Mouse (Mus musculus) liver, embryonic 13.5 days (tissue): Measurements from ENCODE around the gene Phldb2. TPM values are rescaled to one million over a fixed set of nuclear protein-coding genes. Genes with fewer than 3 reads are reported as not detected.
A peak's percentile ranks its signal among the peaks of the same experiment; 100 is the strongest.

ENCODE experiments used
- ATAC-seq: fragments of 200-750 bp; cut with Nextera tagmentation; 2 replicates; pipeline ENCODE4 v1.8.0; 2017; ENCODE audit warnings: low read depth, mild to moderate bottlenecking, moderate number of reproducible peaks, moderate library complexity
- DNase-seq: peaks from one replicate; pipeline ENCODE4 v3.0.0; 2022
- H3K27ac ChIP-seq: fragments of 300-500 bp; sonication (generic); 2 replicates; pipeline ENCODE4 v1.5.1; 2015; ENCODE audit warnings: moderate library complexity, mild to moderate bottlenecking, inconsistent platforms
- H3K27me3 ChIP-seq: fragments of 300-500 bp; sonication (generic); 2 replicates; pipeline ENCODE4 v1.6.1; 2015; ENCODE audit warnings: mild to moderate bottlenecking, inconsistent platforms
- H3K36me3 ChIP-seq: fragments of 300-500 bp; sonication (generic); 2 replicates; pipeline ENCODE4 v1.6.1; 2015; ENCODE audit warnings: mild to moderate bottlenecking, inconsistent platforms
- H3K4me1 ChIP-seq: fragments of 300-500 bp; sonication (generic); replicated peaks from 2 replicates; pipeline ENCODE4 v1.6.1; 2015; ENCODE audit warnings: inconsistent platforms
- H3K4me2 ChIP-seq: fragments of 300-500 bp; sonication (generic); 2 replicates; pipeline ENCODE4 v1.6.1; 2015; ENCODE audit warnings: inconsistent platforms, mild to moderate bottlenecking, moderate library complexity
- H3K4me3 ChIP-seq: fragments of 300-500 bp; sonication (generic); replicated peaks from 2 replicates; pipeline ENCODE4 v1.5.1; 2015; ENCODE audit warnings: mild to moderate bottlenecking, inconsistent platforms
- H3K9ac ChIP-seq: fragments of 300-500 bp; sonication (generic); 2 replicates; pipeline ENCODE4 v1.6.1; 2015; ENCODE audit warnings: mild to moderate bottlenecking, inconsistent platforms
- H3K9me3 ChIP-seq: fragments of 300-500 bp; sonication (generic); replicated peaks from 2 replicates; pipeline ENCODE4 v1.6.1; 2016; ENCODE audit warnings: inconsistent platforms
- WGBS: fragments of 180-500 bp; shearing (Covaris S2); methylation state at CpG from one replicate; pipeline ENCODE4 v1.1.7; 2015; ENCODE audit not compliant: insufficient replicate concordance; 5-methylcytosine and 5-hydroxymethylcytosine counted together
- polyA plus RNA-seq: library from polyadenylated mRNA; unstranded; fragments of >200 nt; fragmentation: Nextera tagmentation; extraction: Ambion mirVana; gene quantifications from 2 replicates; pipeline ENCODE4 v1.2.1, GENCODE M21; 2015

Gene Phldb2
- polyA plus RNA-seq, 1 experiment from 2014 or later, result 12.9 TPM

GRCm38 (mm10) chr16:45810829-45811326, 142.5 kb downstream of the Phldb2 start:
- no peaks in the 10 kb centered on the region for H3K9me3 ChIP-seq
- 0 out of 2 replicates have a peak, but pooled peaks cover 5% of the 10 kb centered on the region for H3K4me1 ChIP-seq
- no peak overlapping the region for H3K4me3 ChIP-seq
- ATAC-seq (no peak), DNase-seq (no peak)
- H3K36me3 ChIP-seq, result no peaks in the 10 kb centered on the region
- H3K27ac ChIP-seq, result no peak overlapping the region
- H3K4me2 ChIP-seq, result no peak overlapping the region
- no peaks in the 10 kb centered on the region for H3K27me3 ChIP-seq
- 55% methylated on average over 6 of the region's 6 CpGs for WGBS
- H3K9ac ChIP-seq, result no peak overlapping the region

- H3K9me3 ChIP-seq, result no peaks in the 10 kb centered on the region
- H3K27ac ChIP-seq, result no peak overlapping the region
- H3K4me3 ChIP-seq, result no peak overlapping the region
- 0 out of 2 replicates have a peak, but pooled peaks cover 5% of the 10 kb centered on the region for H3K4me1 ChIP-seq
- H3K36me3 ChIP-seq, result no peaks in the 10 kb centered on the region
- ATAC-seq (peak; percentile 64), DNase-seq (no peak)
- no peaks in the 10 kb centered on the region for H3K27me3 ChIP-seq
- no peak overlapping the region for H3K9ac ChIP-seq
- no peak overlapping the region for H3K4me2 ChIP-seq
- 35% methylated on average over 2 of the region's 2 CpGs for WGBS
Observed at GRCm38 (mm10) chr16:45810155-45810554, 143.2 kb downstream of the Phldb2 start.

DNA sequence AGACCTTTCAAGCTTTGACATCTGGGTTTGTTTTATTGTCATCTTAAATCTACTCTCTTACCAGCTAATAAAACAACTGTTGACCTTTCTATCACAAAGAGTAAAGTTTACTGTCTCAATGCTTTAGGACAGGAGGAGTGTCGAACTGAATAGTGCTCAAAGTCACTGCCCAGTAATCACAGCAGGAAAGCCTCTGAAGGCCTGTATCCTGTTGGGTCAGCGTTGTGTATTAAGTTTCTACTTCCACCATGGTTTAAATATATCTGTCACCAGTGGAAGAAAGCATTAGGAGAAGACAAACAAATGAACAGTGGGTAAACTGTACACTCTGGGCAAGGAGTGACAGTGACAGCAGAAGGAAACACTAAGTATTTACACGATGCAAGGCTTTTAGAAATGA, 148.7 kb downstream of the Phldb2 start:
- Histone ChIP-seq H3K9me3 (no peaks in the 10 kb centered on the region), H3K4me1 (no peaks in the 10 kb centered on the region), H3K36me3 (no peaks in the 10 kb centered on the region), H3K4me3 (no peak overlapping the region), H3K9ac (no peak overlapping the region), H3K4me2 (no peak overlapping the region), H3K27ac (no peak overlapping the region), H3K27me3 (no peaks in the 10 kb centered on the region)
- DNase-seq, result no peak
- no peak for ATAC-seq
- WGBS, result 36% methylated on average over 3 of the region's 3 CpGs

GRCm38 (mm10) chr16:45800406-45800805, 153.0 kb downstream of the Phldb2 start:
- H3K4me1 ChIP-seq, result no peaks in the 10 kb centered on the region
- DNase-seq, result no peak
- H3K9ac ChIP-seq, result no peak overlapping the region
- H3K27ac ChIP-seq, result no peak overlapping the region
- no peak overlapping the region for H3K4me3 ChIP-seq
- no peaks in the 10 kb centered on the region for H3K36me3 ChIP-seq
- 62% methylated on average over 2 of the region's 2 CpGs for WGBS
- no peaks in the 10 kb centered on the region for H3K9me3 ChIP-seq
- H3K4me2 ChIP-seq, result no peak overlapping the region
- ATAC-seq, result no peak
- H3K27me3 ChIP-seq, result no peaks in the 10 kb centered on the region

GRCm38 (mm10) chr16:45799150-45799549, 154.2 kb downstream of the Phldb2 start:
- Histone ChIP-seq H3K4me2 (no peak overlapping the region), H3K9ac (no peak overlapping the region), H3K36me3 (no peaks in the 10 kb centered on the region), H3K27ac (no peak overlapping the region), H3K9me3 (no peaks in the 10 kb centered on the region), H3K27me3 (no peaks in the 10 kb centered on the region), H3K4me1 (no peaks in the 10 kb centered on the region), H3K4me3 (no peak overlapping the region)
- 80% methylated on average over 4 of the region's 4 CpGs for WGBS
- no peak for ATAC-seq
- no peak for DNase-seq

DNA sequence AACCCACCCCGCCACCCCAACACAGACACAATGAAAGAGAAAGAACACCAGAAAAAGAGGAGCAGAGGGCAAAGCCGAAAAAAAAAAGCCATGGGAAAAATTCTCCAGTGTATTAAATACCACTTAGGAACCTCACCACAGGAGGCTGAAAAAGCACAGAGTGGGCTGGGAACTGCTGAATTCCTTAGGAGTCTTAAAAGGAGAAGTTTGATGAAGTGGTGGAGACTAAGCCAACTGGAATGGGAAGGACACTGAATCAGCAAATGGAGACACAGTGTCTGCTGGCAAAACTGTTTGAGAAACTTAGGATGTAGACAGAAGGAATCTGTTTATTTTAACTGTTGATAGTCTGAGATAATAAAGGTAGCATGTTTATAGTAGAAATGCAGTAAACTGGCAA, 154.8 kb downstream of the Phldb2 start:
- Histone ChIP-seq H3K27me3 (no peaks in the 10 kb centered on the region), H3K4me3 (no peak overlapping the region), H3K9me3 (no peaks in the 10 kb centered on the region), H3K9ac (no peak overlapping the region), H3K27ac (no peak overlapping the region), H3K4me2 (no peak overlapping the region), H3K36me3 (no peaks in the 10 kb centered on the region), H3K4me1 (no peaks in the 10 kb centered on the region)
- DNase-seq (no peak), ATAC-seq (no peak)
- 71% methylated on average over 2 of the region's 2 CpGs for WGBS

GRCm38 (mm10) chr16:45796815-45797214, 156.6 kb downstream of the Phldb2 start:
- Histone ChIP-seq H3K4me2 (no peak overlapping the region), H3K9ac (no peak overlapping the region), H3K9me3 (no peaks in the 10 kb centered on the region), H3K4me1 (no peaks in the 10 kb centered on the region), H3K36me3 (no peaks in the 10 kb centered on the region), H3K27me3 (no peaks in the 10 kb centered on the region), H3K27ac (no peak overlapping the region), H3K4me3 (no peak overlapping the region)
- no peak for DNase-seq
- no peak for ATAC-seq
- 47% methylated on average over 2 of the region's 2 CpGs for WGBS

DNA sequence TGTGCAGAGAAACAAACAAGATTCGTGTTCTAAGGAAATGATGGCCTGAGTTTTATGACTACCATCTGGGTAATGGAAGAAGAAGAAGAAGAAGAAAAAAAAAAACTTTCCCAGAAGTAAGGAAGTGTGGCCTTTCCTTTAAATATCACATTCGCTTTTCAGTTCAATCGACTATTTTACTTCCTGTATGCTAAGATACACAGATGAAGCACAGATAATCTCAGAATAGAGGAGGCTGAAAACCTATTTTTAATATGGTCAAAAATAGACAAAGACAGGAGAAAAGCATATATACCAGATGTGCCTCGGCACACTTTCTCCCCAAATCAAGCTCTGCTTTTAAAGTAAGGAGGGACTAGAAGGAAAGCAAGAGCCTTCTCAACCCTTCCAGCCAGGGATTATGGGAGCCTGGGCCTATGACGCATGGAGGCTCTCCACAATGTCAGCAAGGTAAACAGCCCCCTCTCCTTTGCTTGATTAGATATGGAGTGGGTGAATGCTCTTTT, 158.2 kb downstream of the Phldb2 start:
- H3K27me3 ChIP-seq, result no peaks in the 10 kb centered on the region
- H3K4me1 ChIP-seq, result no peaks in the 10 kb centered on the region
- WGBS, result 25% methylated on average over 5 of the region's 5 CpGs
- no peaks in the 10 kb centered on the region for H3K36me3 ChIP-seq
- H3K9ac ChIP-seq, result no peak overlapping the region
- no peak for DNase-seq
- no peak overlapping the region for H3K4me3 ChIP-seq
- H3K4me2 ChIP-seq, result no peak overlapping the region
- no peak overlapping the region for H3K27ac ChIP-seq
- no peak for ATAC-seq
- H3K9me3 ChIP-seq, result no peaks in the 10 kb centered on the region

GRCm38 (mm10) chr16:45792781-45793180, 160.6 kb downstream of the Phldb2 start:
- Histone ChIP-seq H3K36me3 (0 out of 2 replicates have a peak, but pooled peaks cover 4% of the 10 kb centered on the region), H3K4me3 (no peak overlapping the region), H3K4me1 (no peaks in the 10 kb centered on the region), H3K9ac (no peak overlapping the region), H3K4me2 (no peak overlapping the region), H3K27me3 (no peaks in the 10 kb centered on the region), H3K27ac (no peak overlapping the region), H3K9me3 (no peaks in the 10 kb centered on the region)
- DNase-seq, result no peak
- WGBS, result 56% methylated on average over 2 of the region's 2 CpGs
- ATAC-seq, result no peak

DNA sequence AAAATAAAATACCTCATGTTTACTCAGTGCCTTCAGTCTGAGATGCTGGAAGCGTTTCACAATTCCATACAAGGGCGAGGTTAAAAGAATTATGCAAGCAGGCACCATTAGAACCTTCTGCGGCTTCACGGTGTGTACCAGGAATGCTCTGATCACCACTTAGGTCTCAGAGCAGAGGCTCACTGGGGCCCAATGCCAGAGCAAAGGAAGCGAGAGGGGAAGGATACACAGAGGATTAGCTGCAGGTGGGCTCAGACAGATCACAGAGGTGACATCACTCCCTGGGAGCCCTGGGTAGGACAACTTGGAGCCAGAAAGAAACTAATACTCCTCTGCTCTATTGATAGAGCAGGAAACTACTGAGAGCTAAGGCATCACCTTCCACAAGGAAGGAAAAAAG, 162.1 kb downstream of the Phldb2 start:
- Histone ChIP-seq H3K4me3 (no peak overlapping the region), H3K36me3 (0 out of 2 replicates have a peak, but pooled peaks cover 4% of the 10 kb centered on the region), H3K4me1 (no peaks in the 10 kb centered on the region), H3K27me3 (no peaks in the 10 kb centered on the region), H3K9me3 (no peaks in the 10 kb centered on the region), H3K4me2 (no peak overlapping the region), H3K9ac (no peak overlapping the region), H3K27ac (no peak overlapping the region)
- WGBS, result 63% methylated on average over 5 of the region's 5 CpGs
- DNase-seq (no peak), ATAC-seq (no peak)

DNA sequence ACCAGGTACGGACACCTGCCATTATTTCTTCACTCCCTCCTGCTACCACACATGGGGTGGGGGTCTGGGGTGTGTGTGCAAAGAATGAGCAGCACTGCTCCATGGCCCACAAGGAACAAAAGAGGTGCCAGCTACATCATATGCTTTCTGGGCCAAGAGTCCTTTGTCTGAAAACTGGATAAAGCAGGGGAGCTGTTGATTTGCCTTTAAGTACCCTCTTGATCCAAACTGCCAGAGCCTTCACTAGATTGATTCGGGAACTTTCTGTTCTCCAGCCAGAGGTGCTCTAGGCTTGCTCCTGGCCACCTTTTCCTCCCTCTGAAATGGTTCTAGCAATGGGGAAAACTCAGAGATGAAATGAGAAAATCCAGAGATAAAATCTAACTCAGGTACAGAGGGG, 164.1 kb downstream of the Phldb2 start:
- no peak overlapping the region for H3K4me3 ChIP-seq
- WGBS, result 57% methylated on average over 2 of the region's 2 CpGs
- 0 out of 2 replicates have a peak, but pooled peaks cover 4% of the 10 kb centered on the region for H3K36me3 ChIP-seq
- H3K4me1 ChIP-seq, result no peaks in the 10 kb centered on the region
- no peak for ATAC-seq
- H3K4me2 ChIP-seq, result no peak overlapping the region
- H3K27ac ChIP-seq, result no peak overlapping the region
- no peak overlapping the region for H3K9ac ChIP-seq
- DNase-seq, result no peak
- no peaks in the 10 kb centered on the region for H3K9me3 ChIP-seq
- no peaks in the 10 kb centered on the region for H3K27me3 ChIP-seq

DNA sequence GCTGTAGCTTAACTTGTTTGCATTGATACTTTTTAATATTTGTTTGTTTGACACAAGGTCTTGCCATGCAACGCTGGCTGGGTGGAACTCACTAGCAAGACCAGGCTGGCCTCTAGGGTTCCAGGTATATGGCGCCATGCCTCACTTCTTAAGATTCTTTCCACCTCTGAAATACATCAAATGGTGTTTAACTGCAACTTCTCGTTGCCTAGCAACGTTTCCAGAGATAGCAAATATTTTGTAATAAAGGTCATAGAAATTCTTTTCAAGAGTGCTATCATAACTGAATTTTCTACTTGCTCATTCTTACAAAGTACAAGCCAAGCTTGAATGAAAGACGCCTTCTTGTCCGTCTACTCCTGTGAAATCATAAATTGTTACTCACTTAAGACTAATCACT, 165.7 kb downstream of the Phldb2 start:
- Histone ChIP-seq H3K4me3 (no peak overlapping the region), H3K9me3 (no peaks in the 10 kb centered on the region), H3K4me2 (no peak overlapping the region), H3K27ac (no peak overlapping the region), H3K27me3 (no peaks in the 10 kb centered on the region), H3K4me1 (no peaks in the 10 kb centered on the region), H3K9ac (no peak overlapping the region), H3K36me3 (0 out of 2 replicates have a peak, but pooled peaks cover 4% of the 10 kb centered on the region)
- ATAC-seq, result no peak
- 69% methylated on average over 6 of the region's 6 CpGs for WGBS
- DNase-seq, result no peak
